Mouse (Mus musculus): ENCODE measurements around the gene Pex11g.

The Pex11g gene

GRCm38 (mm10) chr8:3415259-3415658 lies 52.2 kb downstream of the Pex11g start:
- no peak for DNase-seq

- no peak for DNase-seq
These were observed 52.8 kb downstream of the Pex11g start for GRCm38 (mm10) chr8:3414639-3415190.

GRCm38 (mm10) chr8:3412816-3413215 lies 54.7 kb downstream of the Pex11g start:
- DNase-seq: no peak

GRCm38 (mm10) chr8:3411901-3412301 lies 55.6 kb downstream of the Pex11g start:
- DNase-seq: no peak

- DNase-seq: no peak
These were observed 56.4 kb downstream of the Pex11g start for GRCm38 (mm10) chr8:3411085-3411484.

- DNase-seq: no peak
These were observed 60.1 kb downstream of the Pex11g start for GRCm38 (mm10) chr8:3407417-3407816.
